Mouse (Mus musculus) midbrain, embryonic 15.5 days (tissue): ENCODE measurements around the gene Nadk. TPM values are rescaled to one million over a fixed set of nuclear protein-coding genes. Genes with fewer than 3 reads are reported as not detected.

Source experiments
- ATAC-seq: fragments of 200-750 bp; cut with Nextera tagmentation; replicated peaks from 2 replicates; pipeline ENCODE4 v1.8.0; 2017; ENCODE audit warnings: moderate TSS enrichment
- H3K27ac ChIP-seq: fragments of 300-500 bp; sonication (generic); 2 replicates; pipeline ENCODE4 v1.5.1; 2015; ENCODE audit warnings: mild to moderate bottlenecking, inconsistent platforms
- H3K27me3 ChIP-seq: fragments of 300-500 bp; sonication (generic); replicated peaks from 2 replicates; pipeline ENCODE4 v1.6.1; 2015; ENCODE audit warnings: inconsistent platforms
- H3K36me3 ChIP-seq: fragments of 300-500 bp; sonication (generic); replicated peaks from 2 replicates; pipeline ENCODE4 v1.6.1; 2015; ENCODE audit warnings: inconsistent platforms
- H3K4me1 ChIP-seq: fragments of 300-500 bp; sonication (generic); 2 replicates; pipeline ENCODE4 v1.6.1; 2015; ENCODE audit warnings: inconsistent platforms
- H3K4me2 ChIP-seq: fragments of 300-500 bp; sonication (generic); 2 replicates; pipeline ENCODE4 v1.6.1; 2015; ENCODE audit warnings: inconsistent platforms, mild to moderate bottlenecking, moderate library complexity
- H3K4me3 ChIP-seq: fragments of 300-500 bp; sonication (generic); 2 replicates; pipeline ENCODE4 v1.5.1; 2015; ENCODE audit warnings: mild to moderate bottlenecking, inconsistent platforms
- H3K9ac ChIP-seq: fragments of 300-500 bp; sonication (generic); 2 replicates; pipeline ENCODE4 v1.6.1; 2015; ENCODE audit warnings: mild to moderate bottlenecking, inconsistent platforms
- H3K9me3 ChIP-seq: fragments of 300-500 bp; sonication (generic); 2 replicates; pipeline ENCODE4 v1.6.1; 2016; ENCODE audit warnings: inconsistent platforms
- WGBS: fragments of 180-500 bp; shearing (Covaris S2); methylation state at CpG from one replicate; pipeline ENCODE4 v1.1.7; 2015; ENCODE audit warnings: mixed read lengths; 5-methylcytosine and 5-hydroxymethylcytosine counted together
- polyA plus RNA-seq: library from polyadenylated mRNA; unstranded; fragments of >200 nt; fragmentation: Nextera tagmentation; extraction: Ambion mirVana; gene quantifications from 2 replicates; pipeline ENCODE4 v1.2.1, GENCODE M21; 2015

The Nadk gene
- polyA plus RNA-seq, 1 experiment from 2014 or later: 82.9 TPM

GRCm38 (mm10) chr4:155596606-155597005, 34.4 kb downstream of the Nadk start:
- no peak overlapping the region for H3K4me2 ChIP-seq
- 0 out of 2 replicates have a peak, but pooled peaks cover 5% of the 10 kb centered on the region for H3K4me1 ChIP-seq
- H3K4me3 ChIP-seq: no peak overlapping the region
- no peak for ATAC-seq
- 79% methylated on average over 5 of the region's 5 CpGs for WGBS
- H3K9ac ChIP-seq: no peak overlapping the region
- no peaks in the 10 kb centered on the region for H3K9me3 ChIP-seq
- H3K36me3 ChIP-seq: no peaks in the 10 kb centered on the region
- no peak overlapping the region for H3K27ac ChIP-seq
- no peaks in the 10 kb centered on the region for H3K27me3 ChIP-seq

GRCm38 (mm10) chr4:155598536-155598935, 36.4 kb downstream of the Nadk start:
- no peaks in the 10 kb centered on the region for H3K36me3 ChIP-seq
- 24% methylated on average over 16 of the region's 20 CpGs for WGBS
- H3K4me3 ChIP-seq: no peak overlapping the region
- no peak for ATAC-seq
- peaks cover 19% of the 10 kb centered on the region for H3K4me1 ChIP-seq
- no peak overlapping the region for H3K4me2 ChIP-seq
- H3K27ac ChIP-seq: no peak overlapping the region
- H3K27me3 ChIP-seq: no peaks in the 10 kb centered on the region
- no peak overlapping the region for H3K9ac ChIP-seq
- H3K9me3 ChIP-seq: no peaks in the 10 kb centered on the region

- H3K4me1 ChIP-seq: peaks cover 19% of the 10 kb centered on the region
- peak overlapping the region; percentile 87 for H3K4me3 ChIP-seq
- H3K4me2 ChIP-seq: peak overlapping the region; percentile 94
- peak overlapping the region; percentile 96 for H3K9ac ChIP-seq
- peak overlapping the region; percentile 100 for H3K27ac ChIP-seq
- WGBS: 89% methylated on average over 11 of the region's 11 CpGs
- H3K27me3 ChIP-seq: no peaks in the 10 kb centered on the region
- H3K9me3 ChIP-seq: no peaks in the 10 kb centered on the region
- no peak for ATAC-seq
- H3K36me3 ChIP-seq: no peaks in the 10 kb centered on the region
Measured at GRCm38 (mm10) chr4:155599901-155600825, 38.0 kb downstream of the Nadk start.

- Histone ChIP-seq H3K36me3 (no peaks in the 10 kb centered on the region), H3K27ac (peak within 1 kb of the TSS; percentile 100), H3K4me3 (peak within 1 kb of the TSS; percentile 87), H3K9me3 (no peaks in the 10 kb centered on the region), H3K4me2 (peak within 1 kb of the TSS; percentile 94), H3K4me1 (peaks cover 19% of the 10 kb centered on the region), H3K27me3 (no peaks in the 10 kb centered on the region), H3K9ac (peak within 1 kb of the TSS; percentile 96)
- under 1% methylated on average over 55 of the region's 65 CpGs for WGBS
- ATAC-seq: peak; percentile 96
Measured at GRCm38 (mm10) chr4:155601091-155601996, 39.2 kb downstream of the Nadk start, which contains the start of gene Slc35e2. Gene Slc35e2 (plus strand): TSS chr4:155601416.

- H3K9me3 ChIP-seq: no peaks in the 10 kb centered on the region
- peak overlapping the region; percentile 96 for H3K9ac ChIP-seq
- H3K4me2 ChIP-seq: peak overlapping the region; percentile 94
- H3K27ac ChIP-seq: peak overlapping the region; percentile 100
- no peaks in the 10 kb centered on the region for H3K36me3 ChIP-seq
- H3K4me1 ChIP-seq: peaks cover 19% of the 10 kb centered on the region
- peak; percentile 59; the same call in 1 of the 2 replicates for ATAC-seq
- peak overlapping the region; percentile 87 for H3K4me3 ChIP-seq
- WGBS: 2% methylated on average over 31 of the region's 31 CpGs
- no peaks in the 10 kb centered on the region for H3K27me3 ChIP-seq
Measured at GRCm38 (mm10) chr4:155601997-155602456, 39.8 kb downstream of the Nadk start.

- 87% methylated on average over 1 of the region's 1 CpGs for WGBS
- Histone ChIP-seq H3K36me3 (no peaks in the 10 kb centered on the region), H3K27ac (no peak overlapping the region), H3K9ac (0 out of 2 replicates have a peak overlapping the region, but pooled peaks have one; percentile 96), H3K27me3 (no peaks in the 10 kb centered on the region), H3K4me3 (peak overlapping the region; percentile 87), H3K4me1 (peaks cover 19% of the 10 kb centered on the region), H3K9me3 (no peaks in the 10 kb centered on the region), H3K4me2 (peak overlapping the region; percentile 94)
- no peak for ATAC-seq
Measured at GRCm38 (mm10) chr4:155602753-155603152, 40.6 kb downstream of the Nadk start.

GRCm38 (mm10) chr4:155603801-155604200, 41.6 kb downstream of the Nadk start:
- Histone ChIP-seq H3K4me3 (no peak overlapping the region), H3K4me1 (peaks cover 19% of the 10 kb centered on the region), H3K9ac (no peak overlapping the region), H3K27ac (no peak overlapping the region), H3K4me2 (no peak overlapping the region), H3K36me3 (no peaks in the 10 kb centered on the region), H3K9me3 (no peaks in the 10 kb centered on the region), H3K27me3 (no peaks in the 10 kb centered on the region)
- no peak for ATAC-seq
- 96% methylated on average over 6 of the region's 6 CpGs for WGBS

GRCm38 (mm10) chr4:155605132-155605531, 43.0 kb downstream of the Nadk start:
- Histone ChIP-seq H3K4me2 (no peak overlapping the region), H3K4me1 (peaks cover 19% of the 10 kb centered on the region), H3K27me3 (no peaks in the 10 kb centered on the region), H3K9me3 (no peaks in the 10 kb centered on the region), H3K4me3 (no peak overlapping the region), H3K9ac (no peak overlapping the region), H3K27ac (no peak overlapping the region), H3K36me3 (no peaks in the 10 kb centered on the region; the same call in 1 of the 2 replicates)
- 91% methylated on average over 4 of the region's 4 CpGs for WGBS
- no peak for ATAC-seq

- H3K4me3 ChIP-seq: no peak overlapping the region
- peaks cover 14% of the 10 kb centered on the region for H3K4me1 ChIP-seq
- H3K36me3 ChIP-seq: peaks cover 11% of the 10 kb centered on the region; the same call in 1 of the 2 replicates
- no peak overlapping the region for H3K9ac ChIP-seq
- H3K27ac ChIP-seq: no peak overlapping the region
- WGBS: 89% methylated on average over 2 of the region's 2 CpGs
- H3K27me3 ChIP-seq: no peaks in the 10 kb centered on the region
- no peak for ATAC-seq
- H3K4me2 ChIP-seq: no peak overlapping the region
- H3K9me3 ChIP-seq: no peaks in the 10 kb centered on the region
Measured at GRCm38 (mm10) chr4:155606825-155607224, 44.6 kb downstream of the Nadk start.

GRCm38 (mm10) chr4:155611860-155612259, 49.7 kb downstream of the Nadk start:
- no peak overlapping the region for H3K27ac ChIP-seq
- no peak for ATAC-seq
- WGBS: 97% methylated on average over 3 of the region's 3 CpGs
- peaks cover 43% of the 10 kb centered on the region for H3K36me3 ChIP-seq
- H3K9me3 ChIP-seq: no peaks in the 10 kb centered on the region
- H3K27me3 ChIP-seq: no peaks in the 10 kb centered on the region
- no peak overlapping the region for H3K4me2 ChIP-seq
- no peaks in the 10 kb centered on the region for H3K4me1 ChIP-seq
- H3K4me3 ChIP-seq: no peak overlapping the region
- no peak overlapping the region for H3K9ac ChIP-seq

- no peak overlapping the region for H3K27ac ChIP-seq
- H3K36me3 ChIP-seq: peaks cover 55% of the 10 kb centered on the region
- no peaks in the 10 kb centered on the region for H3K27me3 ChIP-seq
- ATAC-seq: no peak
- no peak overlapping the region for H3K4me3 ChIP-seq
- WGBS: 95% methylated on average over 3 of the region's 3 CpGs
- H3K4me2 ChIP-seq: no peak overlapping the region
- no peaks in the 10 kb centered on the region for H3K4me1 ChIP-seq
- no peak overlapping the region for H3K9ac ChIP-seq
- H3K9me3 ChIP-seq: no peaks in the 10 kb centered on the region
Measured at GRCm38 (mm10) chr4:155613264-155613663, 51.1 kb downstream of the Nadk start.

GRCm38 (mm10) chr4:155618321-155618720, 56.1 kb downstream of the Nadk start:
- WGBS: 92% methylated on average over 5 of the region's 5 CpGs
- ATAC-seq: no peak
- Histone ChIP-seq H3K27me3 (no peaks in the 10 kb centered on the region), H3K36me3 (peaks cover 55% of the 10 kb centered on the region), H3K4me3 (no peak overlapping the region), H3K4me1 (no peaks in the 10 kb centered on the region; the same call in 1 of the 2 replicates), H3K9ac (no peak overlapping the region), H3K9me3 (no peaks in the 10 kb centered on the region), H3K4me2 (no peak overlapping the region), H3K27ac (no peak overlapping the region)
